24 mouse cellular contexts compared by ENCODE assay signal in the genomic region with DNA sequence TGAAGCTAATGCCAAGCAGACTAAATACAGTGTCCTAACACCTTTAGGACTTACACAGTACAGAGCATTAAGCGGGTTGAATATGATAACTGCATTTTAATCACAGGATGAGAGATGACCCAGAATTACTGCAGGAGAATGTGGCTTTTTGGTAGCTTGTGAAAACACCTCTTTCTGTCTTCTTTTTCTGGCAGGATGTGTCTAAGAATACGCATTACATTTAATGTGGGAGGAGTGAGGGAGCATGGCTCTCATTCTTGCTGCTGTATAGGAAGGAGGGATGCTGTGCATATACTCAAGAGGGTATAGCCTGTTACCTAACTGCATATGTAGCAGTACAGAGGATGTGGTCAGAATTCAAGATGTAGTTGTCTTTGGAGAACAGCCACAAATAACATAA. TPM values are rescaled to one million over a fixed set of nuclear protein-coding genes. Genes with fewer than 3 reads are reported as not detected.
DNase-seq lines count a peak whose midpoint lies in the region; ATAC-seq and TF ChIP-seq lines count a peak whose summit lies in the region.
"Had no signal": no experiment of that assay in that cellular context is flagged by ENCODE, and none has a peak within 500 bp of the region (broad histone marks: within the 10 kb centered on the region; RNA-seq: fewer than 3 reads in every experiment).

No protein-coding gene starts in this region.

- TF ChIP-seq EP300 in heart, adult 2 months (IDR thresholded peaks at IDR 0.05; ENCODE audit: insufficient read depth, low read depth, low read length) = no peak

- H3K9ac ChIP-seq in forebrain, embryonic 11.5 days (ENCODE audit: low read length) = no peak overlapping the region
- no peak overlapping the region for H3K9ac ChIP-seq in intestine, embryonic 14.5 days (ENCODE audit: low read length)
- no peak overlapping the region for H3K9ac ChIP-seq in intestine, embryonic 15.5 days
- no peak overlapping the region for H3K9ac ChIP-seq in heart, adult 2 months (ENCODE audit: low read depth, low read length)
- H3K9ac ChIP-seq: embryonic facial prominence, embryonic 12.5 days; forebrain, embryonic 13.5 days; forebrain, postnatal 0 days; heart, embryonic 15.5 days; hindbrain, embryonic 13.5 days had no signal

- WGBS in forebrain, embryonic 10.5 days = 85% methylated on average over 2 of the region's 2 CpGs
- 89% methylated on average over 2 of the region's 2 CpGs for WGBS in forebrain, embryonic 11.5 days
- WGBS in intestine, embryonic 14.5 days = 84% methylated on average over 2 of the region's 2 CpGs
- 89% methylated on average over 2 of the region's 2 CpGs for WGBS in intestine, embryonic 15.5 days
- 88% methylated on average over 2 of the region's 2 CpGs for WGBS in small intestine, adult 2 months
- WGBS in heart, adult 2 months = 78% methylated on average over 2 of the region's 2 CpGs

- H3K27ac ChIP-seq in forebrain, embryonic 10.5 days = no peak overlapping the region
- H3K27ac ChIP-seq in forebrain, embryonic 11.5 days (ENCODE audit: low read depth, low read length) = no peak overlapping the region
- no peak overlapping the region for H3K27ac ChIP-seq in intestine, embryonic 14.5 days (ENCODE audit: low read depth)
- H3K27ac ChIP-seq in intestine, embryonic 15.5 days = no peak overlapping the region
- peak overlapping the region; percentile 67; the same call in 1 of the 2 replicates for H3K27ac ChIP-seq in small intestine, adult 2 months (ENCODE audit: insufficient read depth, low read depth, low read length)
- H3K27ac ChIP-seq in heart, adult 2 months = no peak overlapping the region
- H3K27ac ChIP-seq: embryonic facial prominence, embryonic 12.5 days; forebrain, embryonic 13.5 days; heart, embryonic 15.5 days; hindbrain, embryonic 13.5 days; hindbrain, postnatal 0 days had no signal

- H3K4me1 ChIP-seq in forebrain, embryonic 10.5 days = peaks cover 25% of the 10 kb centered on the region
- H3K4me1 ChIP-seq in forebrain, embryonic 11.5 days (replicated peaks; ENCODE audit: control insufficient read depth, insufficient read depth, low read length) = peaks cover 3% of the 10 kb centered on the region; the same call in 1 of the 2 replicates
- 0 out of 2 replicates have a peak, but pooled peaks cover 5% of the 10 kb centered on the region for H3K4me1 ChIP-seq in intestine, embryonic 14.5 days (replicated peaks; ENCODE audit: control insufficient read depth, insufficient read depth, low read length)
- H3K4me1 ChIP-seq in intestine, embryonic 15.5 days (replicated peaks) = 0 out of 2 replicates have a peak, but pooled peaks cover 7% of the 10 kb centered on the region
- H3K4me1 ChIP-seq in small intestine, adult 2 months (ENCODE audit: control insufficient read depth, insufficient read depth, insufficient read length, low read length) = peaks cover 35% of the 10 kb centered on the region; the same call in 1 of the 2 replicates
- no peaks in the 10 kb centered on the region for H3K4me1 ChIP-seq in heart, adult 2 months (ENCODE audit: control insufficient read depth, insufficient read depth, low read length)
- H3K4me1 ChIP-seq: embryonic facial prominence, embryonic 12.5 days; heart, embryonic 15.5 days had no signal

- 0 out of 2 replicates have a peak, but pooled peaks cover 4% of the 10 kb centered on the region for H3K27me3 ChIP-seq in forebrain, embryonic 10.5 days (ENCODE audit: poor library complexity, severe bottlenecking)
- no peaks in the 10 kb centered on the region for H3K27me3 ChIP-seq in forebrain, embryonic 11.5 days (ENCODE audit: control insufficient read depth, insufficient read depth, low read length)
- H3K27me3 ChIP-seq in intestine, embryonic 14.5 days (replicated peaks; ENCODE audit: control insufficient read depth, insufficient read depth, low read length) = no peaks in the 10 kb centered on the region
- H3K27me3 ChIP-seq in intestine, embryonic 15.5 days (replicated peaks) = no peaks in the 10 kb centered on the region
- H3K27me3 ChIP-seq in small intestine, adult 2 months (ENCODE audit: control insufficient read depth, insufficient read depth, low read length) = no peaks in the 10 kb centered on the region
- H3K27me3 ChIP-seq in heart, adult 2 months (ENCODE audit: control insufficient read depth, insufficient read depth, low read length) = no peaks in the 10 kb centered on the region
- H3K27me3 ChIP-seq: embryonic facial prominence, embryonic 12.5 days; heart, embryonic 15.5 days; hindbrain, embryonic 13.5 days had no signal

- H3K4me3 ChIP-seq in forebrain, embryonic 10.5 days = no peak overlapping the region
- no peak overlapping the region for H3K4me3 ChIP-seq in forebrain, embryonic 11.5 days (ENCODE audit: low read depth, low read length)
- no peak overlapping the region for H3K4me3 ChIP-seq in intestine, embryonic 14.5 days (ENCODE audit: low read depth, low read length)
- H3K4me3 ChIP-seq in intestine, embryonic 15.5 days (replicated peaks) = no peak overlapping the region
- no peak overlapping the region for H3K4me3 ChIP-seq in small intestine, adult 2 months (ENCODE audit: low read depth, low read length)
- H3K4me3 ChIP-seq in heart, adult 2 months = no peak overlapping the region
- H3K4me3 ChIP-seq: embryonic facial prominence, embryonic 12.5 days; forebrain, embryonic 13.5 days; heart, embryonic 15.5 days; hindbrain, embryonic 13.5 days had no signal

- ATAC-seq in forebrain, embryonic 11.5 days (replicated peaks; ENCODE audit: low FRiP score) = no peak
- ATAC-seq in intestine, embryonic 14.5 days (replicated peaks; ENCODE audit: low FRiP score, low TSS enrichment, low read depth) = no peak
- ATAC-seq in intestine, embryonic 15.5 days = no peak
- ATAC-seq: forebrain, embryonic 13.5 days; forebrain, postnatal 0 days; hindbrain, postnatal 0 days had no signal

- H3K36me3 ChIP-seq in forebrain, embryonic 10.5 days (replicated peaks) = no peaks in the 10 kb centered on the region
- H3K36me3 ChIP-seq in forebrain, embryonic 11.5 days (ENCODE audit: control insufficient read depth, insufficient read depth, low read length) = no peaks in the 10 kb centered on the region
- no peaks in the 10 kb centered on the region for H3K36me3 ChIP-seq in intestine, embryonic 14.5 days (ENCODE audit: control insufficient read depth, insufficient read depth, low read length)
- no peaks in the 10 kb centered on the region for H3K36me3 ChIP-seq in intestine, embryonic 15.5 days
- no peaks in the 10 kb centered on the region for H3K36me3 ChIP-seq in small intestine, adult 2 months (ENCODE audit: control insufficient read depth, insufficient read depth, low read length)
- H3K36me3 ChIP-seq in heart, adult 2 months (ENCODE audit: control insufficient read depth, insufficient read depth, low read length) = no peaks in the 10 kb centered on the region
- H3K36me3 ChIP-seq: embryonic facial prominence, embryonic 12.5 days; heart, embryonic 15.5 days; hindbrain, embryonic 13.5 days had no signal

- intact Hi-C loops in left cerebral cortex, postnatal 25 days (cut with DNase I) = loop anchor here (2.0 kb wide), 2 partner anchors 17 to 25 kb away; no protein-coding TSS in a partner anchor
- intact Hi-C loops in left cerebral cortex, postnatal 4 days (cut with DNase I) = no loop called here
- intact Hi-C loops in heart, adult 2 months (cut with DNase I) = no loop called here

- TF ChIP-seq POLR2A in small intestine, adult 2 months (IDR thresholded peaks at IDR 0.05; ENCODE audit: low read depth, low read length) = no peak
- TF ChIP-seq POLR2A in heart, adult 2 months (IDR thresholded peaks at IDR 0.05; ENCODE audit: insufficient read depth, low read depth, low read length) = no peak

- TF ChIP-seq CTCF in small intestine, adult 2 months (IDR thresholded peaks at IDR 0.05; ENCODE audit: extremely low read depth, insufficient read length, insufficient replicate concordance, low read depth, low read length) = no peak
- no peak for TF ChIP-seq CTCF in heart, adult 2 months (IDR thresholded peaks at IDR 0.05)

- H3K9me3 ChIP-seq in forebrain, embryonic 10.5 days = peaks cover 11% of the 10 kb centered on the region; the same call in 1 of the 2 replicates
- no peaks in the 10 kb centered on the region; the same call in 1 of the 2 replicates for H3K9me3 ChIP-seq in forebrain, embryonic 11.5 days (ENCODE audit: control insufficient read depth, low read length)
- H3K9me3 ChIP-seq in intestine, embryonic 14.5 days (ENCODE audit: control insufficient read depth, low read length) = peaks cover 9% of the 10 kb centered on the region; the same call in 1 of the 2 replicates
- no peaks in the 10 kb centered on the region for H3K9me3 ChIP-seq in intestine, embryonic 15.5 days
- H3K9me3 ChIP-seq: forebrain, embryonic 13.5 days; heart, embryonic 15.5 days had no signal

- peak; percentile 2 for DNase-seq in forebrain, embryonic 10.5 days (ENCODE audit: extremely low spot score, low spot score)
- DNase-seq in forebrain, embryonic 11.5 days (ENCODE audit: low spot score) = no peak
- DNase-seq in intestine, embryonic 14.5 days (ENCODE audit: low spot score) = peak; percentile 27
- peak; percentile 11 to 87 for DNase-seq in left cerebral cortex, postnatal 25 days (ENCODE audit: low spot score in 2 of 2)
- no peak for DNase-seq in left cerebral cortex, postnatal 4 days
- DNase-seq in heart, adult 2 months = no peak
- DNase-seq: adrenal gland, postnatal 14 days; cerebellum, adult 18-20 months; cerebellum, postnatal 10 days; forebrain, postnatal 0 days; gastrocnemius, postnatal 10 days; heart, adult 18-20 months; heart, postnatal 14 days had no signal

- H3K79me2 ChIP-seq in heart, adult 2 months (replicated peaks; ENCODE audit: control insufficient read depth, insufficient read depth, low read length) = no peaks in the 10 kb centered on the region

- H3K4me2 ChIP-seq in forebrain, embryonic 11.5 days (ENCODE audit: low read depth, low read length, severe bottlenecking) = no peak overlapping the region
- H3K4me2 ChIP-seq in intestine, embryonic 14.5 days (ENCODE audit: low read length) = no peak overlapping the region
- no peak overlapping the region for H3K4me2 ChIP-seq in intestine, embryonic 15.5 days (replicated peaks)
- H3K4me2 ChIP-seq: embryonic facial prominence, embryonic 12.5 days; forebrain, embryonic 13.5 days; heart, embryonic 11.5 days; heart, embryonic 15.5 days; hindbrain, embryonic 13.5 days had no signal

RNA-seq across cellular contexts. Expression of a gene that starts 26.7 kb away (rescaled TPM):
- 0.58 and 0.66 TPM in 2 replicates for polyA plus RNA-seq in forebrain, embryonic 10.5 days (2016; fragmentation: Nextera tagmentation; extraction: Ambion mirVana)
- polyA plus RNA-seq in forebrain, embryonic 11.5 days (2014; fragmentation: Nextera tagmentation; extraction: Ambion mirVana) = 0.64 and 1.0 TPM in 2 replicates
- 4.9 and 6.2 TPM in 2 replicates for polyA plus RNA-seq in intestine, embryonic 14.5 days (2014; fragmentation: Nextera tagmentation; extraction: Ambion mirVana)
- polyA plus RNA-seq in intestine, embryonic 15.5 days (2015; fragmentation: Nextera tagmentation; extraction: Ambion mirVana) = 3.6 and 3.9 TPM in 2 replicates
- 10 to 100 TPM; 26.1 to 27.9 TPM for total RNA-seq in left cerebral cortex, postnatal 25 days (2021)
- under 1 TPM; 0.78 to 0.89 TPM for total RNA-seq in left cerebral cortex, postnatal 4 days (2021)
- polyA plus RNA-seq in small intestine, adult 2 months (2012; rRNA removed) = 1.3 and 2.6 TPM in 2 replicates
- under 1 TPM; 0.18 to 0.37 TPM for total RNA-seq in heart, adult 2 months (2021)
- polyA plus RNA-seq in heart, adult 2 months (2012; rRNA removed) = 0.06 and 0.14 TPM in 2 replicates
- total RNA-seq: common myeloid progenitor, adult 5-6 weeks; MEL had no signal
- polyA plus RNA-seq: C2C12; forebrain, embryonic 13.5 days had no signal

RNA-seq across cellular contexts. Expression of a gene that starts 55.6 kb away (rescaled TPM):
- polyA plus RNA-seq in forebrain, embryonic 10.5 days (2016; fragmentation: Nextera tagmentation; extraction: Ambion mirVana) = 8.6 and 8.7 TPM in 2 replicates
- 9.1 and 9.3 TPM in 2 replicates for polyA plus RNA-seq in forebrain, embryonic 11.5 days (2014; fragmentation: Nextera tagmentation; extraction: Ambion mirVana)
- polyA plus RNA-seq in intestine, embryonic 14.5 days (2014; fragmentation: Nextera tagmentation; extraction: Ambion mirVana) = 27.3 and 31.3 TPM in 2 replicates
- polyA plus RNA-seq in intestine, embryonic 15.5 days (2015; fragmentation: Nextera tagmentation; extraction: Ambion mirVana) = 28.2 and 33.1 TPM in 2 replicates
- 1 to 10 TPM; 6.8 to 7.2 TPM for total RNA-seq in left cerebral cortex, postnatal 25 days (2021)
- total RNA-seq in left cerebral cortex, postnatal 4 days (2021) = 1 to 10 TPM; 5.7 to 6.6 TPM
- polyA plus RNA-seq in small intestine, adult 2 months (2012; rRNA removed) = 1.5 and 2.6 TPM in 2 replicates
- total RNA-seq in heart, adult 2 months (2021) = 1 to 10 TPM; 6.6 to 8.4 TPM
- 3.7 and 5.4 TPM in 2 replicates for polyA plus RNA-seq in heart, adult 2 months (2012; rRNA removed)

Comparison
In these comparisons a context has a peak if more than half of its experiments do, and no peak if none do; other contexts are left out.
1. DNase-seq: peak in forebrain, embryonic 10.5 days (single experiment), intestine, embryonic 14.5 days (single experiment) and left cerebral cortex, postnatal 25 days (2 of 2); none in forebrain, embryonic 11.5 days (single experiment), left cerebral cortex, postnatal 4 days (single experiment) and heart, adult 2 months (0 of 2).